Mouse (Mus musculus) ES-E14 (cell line): ENCODE data around the gene March5. TPM values are rescaled to one million over a fixed set of nuclear protein-coding genes. Genes with fewer than 3 reads are reported as not detected.
"Not testable (repeated sequence)": the region's sequence is repeated elsewhere in the genome, so short reads cannot be mapped to it uniquely, and the experiment has no call there.

Experiments used
- DNase-seq: peaks from one replicate; pipeline ENCODE4 v3.0.0-alpha.2; 2013; ENCODE audit warnings: low read depth, low spot score
- H3K27ac ChIP-seq: 2 replicates; pipeline ENCODE4 v1.5.1; 2012; ENCODE audit warnings: low read depth, mild to moderate bottlenecking, low read length, moderate library complexity, mixed read lengths; ENCODE audit not compliant: poor library complexity, insufficient read depth, severe bottlenecking
- H3K36me3 ChIP-seq: 2 replicates; pipeline ENCODE4 v1.6.1; 2012; ENCODE audit warnings: mild to moderate bottlenecking, low read length, moderate library complexity, mixed read lengths; ENCODE audit not compliant: control insufficient read depth, poor library complexity, insufficient read depth, severe bottlenecking
- H3K4me1 ChIP-seq, 2 experiments: fragments of 150-350 bp in 1 of 2; sonication (generic) in 1 of 2; 2 replicates each; pipeline ENCODE4 v1.6.1; 2012; ENCODE audit warnings: low read length in 2 of 2, mild to moderate bottlenecking in 1 of 2, mixed read lengths in 1 of 2; ENCODE audit not compliant: control insufficient read depth in 2 of 2, insufficient read depth in 2 of 2, poor library complexity in 1 of 2
- H3K4me3 ChIP-seq, 2 experiments: fragments of 150-350 bp in 1 of 2; sonication (generic) in 1 of 2; 2 replicates each; pipeline ENCODE4 v1.5.1; 2012; ENCODE audit warnings: low read length in 2 of 2, low read depth in 1 of 2, mild to moderate bottlenecking in 1 of 2, mixed read lengths in 1 of 2; ENCODE audit not compliant: insufficient read depth in 1 of 2, poor library complexity in 1 of 2, severe bottlenecking in 1 of 2
- H3K9ac ChIP-seq: 2 replicates; pipeline ENCODE4 v1.6.1; 2012; ENCODE audit warnings: low read depth, mild to moderate bottlenecking, low read length, mixed read lengths; ENCODE audit not compliant: poor library complexity, insufficient read depth, severe bottlenecking
- H3K9me3 ChIP-seq: fragments of 150-350 bp; sonication (generic); 2 replicates; pipeline ENCODE4 v1.6.1; 2012; ENCODE audit warnings: low read depth, mild to moderate bottlenecking, low read length; ENCODE audit not compliant: control insufficient read depth, insufficient read depth
- CHD2 ChIP-seq: IDR thresholded peaks from 2 replicates; pipeline ENCODE4 v1.6.1; 2014; ENCODE audit warnings: mild to moderate bottlenecking, low read depth, low read length, inconsistent platforms
- HCFC1 ChIP-seq: IDR thresholded peaks from 2 replicates; pipeline ENCODE4 v1.6.1; 2012; ENCODE audit warnings: low read length, inconsistent platforms, borderline replicate concordance; ENCODE audit not compliant: insufficient read depth
- MAFK ChIP-seq: IDR thresholded peaks from 2 replicates; pipeline ENCODE4 v1.6.1; 2014; ENCODE audit warnings: mild to moderate bottlenecking, low read depth, low read length, inconsistent platforms; ENCODE audit not compliant: insufficient read depth
- ZC3H11A ChIP-seq: IDR thresholded peaks from 2 replicates; pipeline ENCODE4 v1.6.1; 2012; ENCODE audit warnings: low read depth, mild to moderate bottlenecking, inconsistent platforms, low read length, borderline replicate concordance
- ZNF384 ChIP-seq: IDR thresholded peaks from 2 replicates; pipeline ENCODE4 v1.6.1; 2012; ENCODE audit warnings: low read depth, low read length, inconsistent platforms
- in situ Hi-C, 2 experiments: fragments of 600-800 bp; cut with MboI; formaldehyde crosslinking; loops; one replicate each; pipeline ENCODE4 v1.15.1; 2025; ENCODE audit warnings: low sequenced_read_pairs in 2 of 2, inconsistent platforms in 1 of 2; ENCODE audit not compliant: unreplicated experiment in 2 of 2
- total RNA-seq: library from RNA; depleted of rRNA; stranded (reverse); fragments of 300-350 nt; gene quantifications from 2 replicates; pipeline ENCODE4 v1.2.3, GENCODE M21; 2012

March5 gene
- total RNA-seq, 1 experiment = 104 TPM

GRCm38 (mm10) chr19:37198165-37198880, 9.0 kb upstream of the March5 start:
- no peak overlapping the region for H3K9ac ChIP-seq
- no peaks in the 10 kb centered on the region for H3K9me3 ChIP-seq
- H3K27ac ChIP-seq = no peak overlapping the region
- DNase-seq = no peak
- no peaks in the 10 kb centered on the region for H3K4me1 ChIP-seq
- no peaks in the 10 kb centered on the region for H3K36me3 ChIP-seq
- no peak overlapping the region for H3K4me3 ChIP-seq
- in situ Hi-C loops = no loop called here
- TF ChIP-seq HCFC1 (no peak), ZC3H11A (no peak)

- no peaks in the 10 kb centered on the region for H3K4me1 ChIP-seq
- no peak overlapping the region for H3K4me3 ChIP-seq
- no peak overlapping the region for H3K27ac ChIP-seq
- no peaks in the 10 kb centered on the region for H3K36me3 ChIP-seq
- no peak overlapping the region for H3K9ac ChIP-seq
- in situ Hi-C loops = no loop called here
- TF ChIP-seq CHD2 = no peak
- no peak for TF ChIP-seq HCFC1
- no peak for TF ChIP-seq ZNF384
- no peak for TF ChIP-seq MAFK
- no peak for TF ChIP-seq ZC3H11A
- H3K9me3 ChIP-seq = no peaks in the 10 kb centered on the region
- no peak for DNase-seq
These were observed 7.5 kb upstream of the March5 start for GRCm38 (mm10) chr19:37199889-37200288.

GRCm38 (mm10) chr19:37203371-37203770, 4.0 kb upstream of the March5 start:
- H3K9me3 ChIP-seq = no peaks in the 10 kb centered on the region
- no peaks in the 10 kb centered on the region for H3K36me3 ChIP-seq
- no peak overlapping the region for H3K9ac ChIP-seq
- in situ Hi-C loops = no loop called here
- TF ChIP-seq CHD2 = no peak
- TF ChIP-seq ZC3H11A = no peak
- TF ChIP-seq MAFK = no peak
- TF ChIP-seq HCFC1 = no peak
- no peak for TF ChIP-seq ZNF384
- H3K27ac ChIP-seq = no peak overlapping the region
- no peaks in the 10 kb centered on the region; a peak in 1 of 4 replicates for H3K4me1 ChIP-seq
- H3K4me3 ChIP-seq = no peak overlapping the region
- DNase-seq = no peak

GRCm38 (mm10) chr19:37205155-37205554, 2.2 kb upstream of the March5 start:
- H3K9me3 ChIP-seq, H3K27ac ChIP-seq, H3K36me3 ChIP-seq, H3K9ac ChIP-seq, H3K4me3 ChIP-seq, in situ Hi-C loops, H3K4me1 ChIP-seq, DNase-seq: not testable (repeated sequence)

GRCm38 (mm10) chr19:37206641-37207302, 571 bp upstream of the March5 start:
- no peaks in the 10 kb centered on the region for H3K9me3 ChIP-seq
- H3K36me3 ChIP-seq = peaks cover 5% of the 10 kb centered on the region
- no peak overlapping the region for H3K27ac ChIP-seq
- in situ Hi-C loops = no loop called here
- peak overlapping the region; percentile 95 for H3K4me3 ChIP-seq
- TF ChIP-seq HCFC1 (no peak), ZC3H11A (no peak), MAFK (no peak), CHD2 (no peak), ZNF384 (no peak)
- H3K4me1 ChIP-seq = peaks cover 0 to 8% of the 10 kb centered on the region in 2 experiments; a peak in 2 of 4 replicates
- peak; percentile 39 for DNase-seq
- peak overlapping the region; percentile 96 for H3K9ac ChIP-seq
